Mouse (Mus musculus) MEL (cell line): ENCODE results near the gene Dhrs7b. TPM values are rescaled to one million over a fixed set of nuclear protein-coding genes. Genes with fewer than 3 reads are reported as not detected.

Experiments used
- DNase-seq: peaks from one replicate; pipeline ENCODE4 v3.0.0; 2011; ENCODE audit warnings: low read depth, low spot score
- H3K27ac ChIP-seq: 2 replicates; pipeline ENCODE4 v1.5.1; 2012; ENCODE audit warnings: low read depth, mild to moderate bottlenecking, control low read depth, low read length, moderate library complexity; ENCODE audit not compliant: control insufficient read depth
- H3K27me3 ChIP-seq, 2 experiments: fragments of 150-350 bp in 1 of 2; sonication (generic) in 1 of 2; 2 replicates each; pipeline ENCODE4 v1.6.1; 2012; ENCODE audit warnings: low read length in 2 of 2, mild to moderate bottlenecking in 2 of 2, improper control_type of control experiment in 1 of 2, moderate library complexity in 1 of 2; ENCODE audit not compliant: insufficient read depth in 2 of 2, control insufficient read depth in 1 of 2
- H3K36me3 ChIP-seq, 2 experiments: 2 replicates each; pipeline ENCODE4 v1.6.1; 2012 to 2014; ENCODE audit warnings: low read length in 2 of 2, improper control_type of control experiment in 1 of 2, inconsistent platforms in 1 of 2, mild to moderate bottlenecking in 1 of 2; ENCODE audit not compliant: insufficient read depth in 2 of 2, control insufficient read depth in 1 of 2
- H3K4me1 ChIP-seq, 2 experiments: fragments of 150-350 bp in 1 of 2; sonication (generic) in 1 of 2; 2 replicates each; pipeline ENCODE4 v1.6.1; 2012; ENCODE audit warnings: low read length in 2 of 2, improper control_type of control experiment in 1 of 2, mild to moderate bottlenecking in 1 of 2; ENCODE audit not compliant: insufficient read depth in 2 of 2, control insufficient read depth in 1 of 2
- H3K4me3 ChIP-seq, 2 experiments: fragments of 150-350 bp in 1 of 2; sonication (generic) in 1 of 2; 2 replicates each; pipeline ENCODE4 v1.5.1; 2012; ENCODE audit warnings: low read depth in 2 of 2, low read length in 2 of 2, mild to moderate bottlenecking in 2 of 2, moderate library complexity in 2 of 2, control low read depth in 1 of 2, improper control_type of control experiment in 1 of 2; ENCODE audit not compliant: control insufficient read depth in 1 of 2, insufficient read depth in 1 of 2
- H3K79me2 ChIP-seq: 2 replicates; pipeline ENCODE4 v1.6.1; 2012; ENCODE audit warnings: mild to moderate bottlenecking, low read length, moderate library complexity; ENCODE audit not compliant: control insufficient read depth, poor library complexity, insufficient read depth
- H3K9ac ChIP-seq: 2 replicates; pipeline ENCODE4 v1.6.1; 2012; ENCODE audit warnings: low read depth, mild to moderate bottlenecking, control low read depth, low read length, moderate library complexity; ENCODE audit not compliant: control insufficient read depth, poor library complexity, severe bottlenecking
- H3K9me3 ChIP-seq: fragments of 150-350 bp; sonication (generic); replicated peaks from 2 replicates; pipeline ENCODE4 v1.6.1; 2012; ENCODE audit warnings: mild to moderate bottlenecking, low read length, improper control_type of control experiment, moderate library complexity; ENCODE audit not compliant: insufficient read depth
- CHD1 ChIP-seq: IDR thresholded peaks from 2 replicates; pipeline ENCODE4 v1.6.1; 2012; ENCODE audit warnings: low read depth, mild to moderate bottlenecking, inconsistent platforms, low read length, improper control_type of control experiment
- E2F4 ChIP-seq: IDR thresholded peaks from 2 replicates; pipeline ENCODE4 v1.6.1; 2011; ENCODE audit warnings: low read depth, low read length, improper control_type of control experiment, borderline replicate concordance
- ELF1 ChIP-seq: IDR thresholded peaks from 2 replicates; pipeline ENCODE4 v1.6.1; 2014; ENCODE audit warnings: low read depth, mild to moderate bottlenecking, inconsistent platforms, low read length, improper control_type of control experiment, moderate library complexity
- EP300 ChIP-seq, 2 experiments: IDR thresholded peaks; 2 replicates each; pipeline ENCODE4 v1.6.1; 2011; ENCODE audit warnings: improper control_type of control experiment in 2 of 2, low read length in 2 of 2, low read depth in 1 of 2, mild to moderate bottlenecking in 1 of 2
- ETS1 ChIP-seq: IDR thresholded peaks from 2 replicates; pipeline ENCODE4 v1.6.1; 2012; ENCODE audit warnings: low read depth, mild to moderate bottlenecking, inconsistent platforms, low read length, improper control_type of control experiment, moderate library complexity
- GATA1 ChIP-seq: IDR thresholded peaks from 2 replicates; pipeline ENCODE4 v1.6.1; 2011; ENCODE audit warnings: low read depth, low read length, improper control_type of control experiment
- HCFC1 ChIP-seq: IDR thresholded peaks from 2 replicates; pipeline ENCODE4 v1.6.1; 2012; ENCODE audit warnings: low read depth, mild to moderate bottlenecking, inconsistent platforms, low read length, improper control_type of control experiment, moderate library complexity
- KAT2A ChIP-seq: conservative IDR thresholded peaks from 2 replicates; pipeline ENCODE4 v1.6.1; 2012; ENCODE audit warnings: low read depth, low read length, improper control_type of control experiment, inconsistent platforms
- MYC ChIP-seq: IDR thresholded peaks from 2 replicates; pipeline ENCODE4 v1.6.1; 2011; ENCODE audit warnings: low read depth, mild to moderate bottlenecking, low read length, improper control_type of control experiment, moderate library complexity
- NRF1 ChIP-seq: IDR thresholded peaks from 2 replicates; pipeline ENCODE4 v1.6.1; 2014; ENCODE audit warnings: low read depth, mild to moderate bottlenecking, inconsistent platforms, low read length, improper control_type of control experiment, moderate library complexity; ENCODE audit not compliant: poor library complexity, insufficient read depth, severe bottlenecking
- POLR2A ChIP-seq, 2 experiments: IDR thresholded peaks; 2 replicates each; pipeline ENCODE4 v1.6.1; 2011 to 2012; ENCODE audit warnings: low read length in 2 of 2, mild to moderate bottlenecking in 2 of 2, control low read depth in 1 of 2, improper control_type of control experiment in 1 of 2, low read depth in 1 of 2, moderate library complexity in 1 of 2; ENCODE audit not compliant: control insufficient read depth in 1 of 2, insufficient read depth in 1 of 2, poor library complexity in 1 of 2
- RAD21 ChIP-seq: IDR thresholded peaks from 2 replicates; pipeline ENCODE4 v1.6.1; 2011; ENCODE audit warnings: mild to moderate bottlenecking, low read depth, low read length, improper control_type of control experiment
- SMC3 ChIP-seq: IDR thresholded peaks from 2 replicates; pipeline ENCODE4 v1.6.1; 2011; ENCODE audit warnings: low read depth, low read length, improper control_type of control experiment
- TBP ChIP-seq: IDR thresholded peaks from 2 replicates; pipeline ENCODE4 v1.8.0; 2011; ENCODE audit warnings: low read depth, low read length, improper control_type of control experiment
- UBTF ChIP-seq: IDR thresholded peaks from 2 replicates; pipeline ENCODE4 v1.6.1; 2012; ENCODE audit warnings: low read depth, mild to moderate bottlenecking, inconsistent platforms, low read length, improper control_type of control experiment, moderate library complexity, borderline replicate concordance; ENCODE audit not compliant: insufficient read depth
- USF1 ChIP-seq: IDR thresholded peaks from 2 replicates; pipeline ENCODE4 v1.6.1; 2014; ENCODE audit warnings: low read depth, mild to moderate bottlenecking, inconsistent platforms, low read length, improper control_type of control experiment, moderate library complexity
- USF2 ChIP-seq, 2 experiments: IDR thresholded peaks; 2 replicates each; pipeline ENCODE4 v1.6.1; 2011 to 2012; ENCODE audit warnings: improper control_type of control experiment in 2 of 2, low read length in 2 of 2, borderline replicate concordance in 1 of 2, inconsistent platforms in 1 of 2, low read depth in 1 of 2, mild to moderate bottlenecking in 1 of 2; ENCODE audit not compliant: insufficient read depth in 1 of 2
- ZKSCAN1 ChIP-seq: IDR thresholded peaks from 2 replicates; pipeline ENCODE4 v1.6.1; 2012; ENCODE audit warnings: low read depth, mild to moderate bottlenecking, inconsistent platforms, low read length, improper control_type of control experiment, moderate library complexity
- ZNF384 ChIP-seq: IDR thresholded peaks from 2 replicates; pipeline ENCODE4 v1.6.1; 2012; ENCODE audit warnings: low read depth, mild to moderate bottlenecking, inconsistent platforms, low read length, improper control_type of control experiment
- polyA plus RNA-seq, 2 experiments: library from polyadenylated mRNA; stranded (reverse) in 1 of 2; unstranded in 1 of 2; fragments of >175 nt in 1 of 2; fragments of >200 nt in 1 of 2; gene quantifications; 2 replicates each; pipeline versions ENCODE4 v1.2.1 to v1.2.4; 2012; ENCODE audit warnings: low replicate concordance in 2 of 2, low read depth in 1 of 2; ENCODE audit not compliant: insufficient read length in 2 of 2, insufficient read depth in 1 of 2, missing spikeins in 1 of 2
- total RNA-seq: library from RNA; depleted of rRNA; stranded (reverse); fragments of 300-350 nt; gene quantifications from 2 replicates; pipeline ENCODE4 v1.2.3, GENCODE M21; 2012

Gene Dhrs7b
- total and polyA plus RNA-seq, 3 experiments: 49.5 to 94.7 (median 81.5) TPM

GRCm38 (mm10) chr11:60906449-60906848, 76.0 kb downstream of the Dhrs7b start:
- Histone ChIP-seq H3K36me3 (no peaks in the 10 kb centered on the region), H3K4me3 (no peak overlapping the region), H3K79me2 (no peaks in the 10 kb centered on the region), H3K27ac (no peak overlapping the region), H3K4me1 (peaks cover 0 to 2% of the 10 kb centered on the region in 2 experiments; a peak in 1 of 4 replicates), H3K27me3 (no peaks in the 10 kb centered on the region), H3K9ac (no peak overlapping the region), H3K9me3 (no peaks in the 10 kb centered on the region)
- TF ChIP-seq USF1: no peak
- no peak for TF ChIP-seq CHD1
- no peak for TF ChIP-seq MYC
- no peak for TF ChIP-seq HCFC1
- TF ChIP-seq ZKSCAN1: no peak
- DNase-seq: no peak

GRCm38 (mm10) chr11:60908073-60908472, 77.6 kb downstream of the Dhrs7b start:
- H3K36me3 ChIP-seq: peaks cover 0 to 11% of the 10 kb centered on the region in 2 experiments; a peak in 2 of 4 replicates
- TF ChIP-seq ZNF384 (no peak), ETS1 (no peak), HCFC1 (no peak), POLR2A (IDR thresholded peaks at IDR 0.05; ENCODE audit: control insufficient read depth in 1 of 2, insufficient read depth in 1 of 2, low read depth in 1 of 2, low read length in 2 of 2, poor library complexity in 1 of 2) (no peak), SMC3 (no peak), CHD1 (no peak), RAD21 (no peak), TBP (no peak), E2F4 (no peak)
- TF ChIP-seq, all 39 proteins: peak for 0
- Histone ChIP-seq H3K9me3 (no peaks in the 10 kb centered on the region), H3K4me1 (peaks cover 7 to 17% of the 10 kb centered on the region in 2 experiments), H3K27me3 (no peaks in the 10 kb centered on the region), H3K79me2 (peaks cover 3% of the 10 kb centered on the region; the same call in 1 of the 2 replicates), H3K27ac (no peak overlapping the region), H3K4me3 (no peak overlapping the region), H3K9ac (no peak overlapping the region)
- DNase-seq: no peak

GRCm38 (mm10) chr11:60909626-60910025, 79.2 kb downstream of the Dhrs7b start:
- Histone ChIP-seq H3K9ac (no peak overlapping the region), H3K79me2 (peaks cover 5% of the 10 kb centered on the region; the same call in 1 of the 2 replicates), H3K4me1 (peaks cover 7 to 18% of the 10 kb centered on the region in 2 experiments), H3K27me3 (no peaks in the 10 kb centered on the region), H3K27ac (no peak overlapping the region), H3K9me3 (no peaks in the 10 kb centered on the region), H3K36me3 (peaks cover 0 to 13% of the 10 kb centered on the region in 2 experiments; a peak in 2 of 4 replicates), H3K4me3 (no peak overlapping the region)
- DNase-seq: no peak
- TF ChIP-seq UBTF (no peak), MYC (no peak), E2F4 (no peak), USF2 (IDR thresholded peaks at IDR 0.05; ENCODE audit: borderline replicate concordance in 1 of 2, insufficient read depth in 1 of 2, low read depth in 1 of 2, low read length in 2 of 2) (no peak), NRF1 (no peak), KAT2A (no peak), POLR2A (IDR thresholded peaks at IDR 0.05; ENCODE audit: control insufficient read depth in 1 of 2, insufficient read depth in 1 of 2, low read depth in 1 of 2, low read length in 2 of 2, poor library complexity in 1 of 2) (no peak), ELF1 (no peak), GATA1 (no peak), ETS1 (no peak), EP300 (IDR thresholded peaks at IDR 0.05; ENCODE audit: low read depth in 1 of 2, low read length in 2 of 2) (no peak)
